Mouse (Mus musculus) hindbrain, postnatal 0 days (tissue): ENCODE measurements around the gene Ift43. TPM values are rescaled to one million over a fixed set of nuclear protein-coding genes. Genes with fewer than 3 reads are reported as not detected.
A peak's percentile ranks its signal among the peaks of the same experiment; 100 is the strongest.

Experiments
- ATAC-seq: fragments of 200-750 bp; cut with Nextera tagmentation; 2 replicates; pipeline ENCODE4 v1.8.0; 2017; ENCODE audit warnings: mild to moderate bottlenecking, moderate TSS enrichment, moderate library complexity
- DNase-seq: peaks from one replicate; pipeline ENCODE4 v3.0.0-alpha.2; 2015; ENCODE audit warnings: low spot score
- H3K27ac ChIP-seq: fragments of 300-500 bp; sonication (generic); 2 replicates; pipeline ENCODE4 v1.5.1; 2014; ENCODE audit warnings: mild to moderate bottlenecking
- H3K27me3 ChIP-seq: fragments of 300-500 bp; sonication (generic); 2 replicates; pipeline ENCODE4 v1.6.1; 2014; ENCODE audit warnings: low read length, mixed read lengths; ENCODE audit not compliant: insufficient read depth
- H3K36me3 ChIP-seq: fragments of 300-500 bp; sonication (generic); 2 replicates; pipeline ENCODE4 v1.6.1; 2014; ENCODE audit warnings: low read length, mixed read lengths; ENCODE audit not compliant: insufficient read depth
- H3K4me1 ChIP-seq: fragments of 300-500 bp; sonication (generic); 2 replicates; pipeline ENCODE4 v1.6.1; 2014; ENCODE audit warnings: antibody characterized with exemption, low read length, mixed read lengths; ENCODE audit not compliant: insufficient read depth
- H3K4me2 ChIP-seq: fragments of 300-500 bp; sonication (generic); 2 replicates; pipeline ENCODE4 v1.6.1; 2014; ENCODE audit warnings: low read depth, mild to moderate bottlenecking, low read length, moderate library complexity, mixed read lengths
- H3K4me3 ChIP-seq: fragments of 300-500 bp; sonication (generic); 2 replicates; pipeline ENCODE4 v1.5.1; 2014; ENCODE audit warnings: low read length
- H3K9ac ChIP-seq: fragments of 300-500 bp; sonication (generic); replicated peaks from 2 replicates; pipeline ENCODE4 v1.6.1; 2014; ENCODE audit warnings: mild to moderate bottlenecking, low read length, moderate library complexity, mixed read lengths
- H3K9me3 ChIP-seq: fragments of 300-500 bp; sonication (generic); 2 replicates; pipeline ENCODE4 v1.6.1; 2016; ENCODE audit warnings: low read length, mixed read lengths
- CTCF ChIP-seq: IDR thresholded peaks from 2 replicates; pipeline ENCODE4 v1.5.1; 2016; ENCODE audit warnings: antibody characterized with exemption, control low read depth, low read depth
- WGBS: fragments of 180-500 bp; shearing (Covaris S2); extraction: QIAGEN DNeasy Blood & Tissue Kit; methylation state at CpG from one replicate; pipeline ENCODE4 v1.1.7; 2014; 5-methylcytosine and 5-hydroxymethylcytosine counted together
- polyA plus RNA-seq: library from polyadenylated mRNA; unstranded; fragments of >200 nt; fragmentation: Nextera tagmentation; extraction: Ambion mirVana; gene quantifications from 2 replicates; pipeline ENCODE4 v1.2.1, GENCODE M21; 2015
- total RNA-seq: library from RNA; depleted of rRNA; stranded (reverse); fragments of >200 nt; gene quantifications from 2 replicates; pipeline ENCODE4 v1.2.3, GENCODE M21; 2014

Gene Ift43
- total and polyA plus RNA-seq, 2 experiments from 2014 or later, result 22.4 to 39.1 TPM

DNA sequence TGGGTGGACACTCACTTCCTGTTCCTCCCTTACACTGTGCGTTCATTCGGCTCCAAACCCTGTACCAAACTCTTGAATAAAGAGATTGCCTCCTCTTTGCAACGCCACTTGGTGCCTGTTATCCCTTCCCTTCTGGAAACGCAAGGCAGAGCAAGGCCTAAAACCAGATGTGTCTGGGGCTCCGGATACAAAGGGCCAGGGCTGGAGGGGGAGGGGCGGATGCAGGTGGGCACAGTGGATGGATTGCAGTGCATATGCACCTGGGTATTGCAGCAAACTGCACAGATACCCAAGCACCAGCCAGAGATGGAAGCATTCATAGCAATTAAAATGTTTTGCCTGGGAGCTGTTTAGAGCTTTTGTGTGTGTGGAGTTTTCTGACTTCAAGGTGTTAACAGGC is 91.0 kb downstream of the Ift43 start:
- DNase-seq (no peak), ATAC-seq (no peak)
- Histone ChIP-seq H3K9ac (no peak overlapping the region), H3K4me1 (no peaks in the 10 kb centered on the region), H3K9me3 (no peaks in the 10 kb centered on the region), H3K36me3 (no peaks in the 10 kb centered on the region), H3K4me3 (no peak overlapping the region), H3K27me3 (no peaks in the 10 kb centered on the region), H3K27ac (no peak overlapping the region), H3K4me2 (no peak overlapping the region)
- WGBS, result 57% methylated on average over 6 of the region's 6 CpGs
- TF ChIP-seq CTCF, result no peak

DNA sequence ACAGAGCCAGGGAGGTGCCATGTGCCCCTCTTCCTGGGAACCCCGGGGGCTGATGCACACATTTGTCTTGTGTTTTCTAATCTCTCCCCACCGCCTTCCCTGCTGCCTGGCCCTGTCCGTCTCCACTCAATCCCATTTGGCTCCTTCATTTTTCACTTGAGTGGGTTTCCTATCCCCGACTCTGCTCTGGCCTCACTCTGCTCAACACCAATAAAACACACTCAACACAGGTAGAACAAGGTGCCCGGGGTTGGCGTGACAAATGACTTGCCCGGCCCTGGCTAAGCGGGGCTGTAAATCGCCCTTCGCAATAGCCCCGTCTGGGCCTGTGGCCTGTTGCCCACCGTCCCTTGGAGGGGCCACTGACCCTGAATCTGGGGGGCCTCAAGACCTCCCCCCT is 92.0 kb downstream of the Ift43 start:
- WGBS, result 77% methylated on average over 12 of the region's 12 CpGs

DNA sequence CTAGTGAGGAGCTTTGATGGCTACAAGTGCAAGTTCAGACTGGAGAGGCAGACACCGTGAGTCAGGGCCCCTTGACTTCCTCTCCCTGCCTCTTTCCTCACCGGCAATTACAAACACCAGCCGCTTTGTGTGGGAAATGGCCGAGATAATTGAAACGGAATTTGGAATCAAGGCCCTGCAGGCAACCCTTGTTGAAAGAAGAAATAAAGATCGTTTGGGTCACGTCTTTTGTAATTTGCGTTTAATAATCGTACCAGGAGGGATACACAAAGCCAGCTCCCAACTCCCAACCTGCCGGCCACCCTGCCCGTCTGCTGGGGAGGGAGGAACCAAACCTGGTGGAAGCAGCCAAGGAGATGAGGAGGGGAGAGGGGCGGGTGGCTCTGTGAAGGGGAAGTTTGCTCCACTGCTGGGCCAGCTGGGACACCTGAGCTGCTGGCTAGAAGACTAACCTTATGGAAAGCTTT is 93.2 kb downstream of the Ift43 start:
- H3K4me2 ChIP-seq, result no peak overlapping the region
- no peaks in the 10 kb centered on the region; the same call in 1 of the 2 replicates for H3K4me1 ChIP-seq
- no peak overlapping the region for H3K4me3 ChIP-seq
- no peak for TF ChIP-seq CTCF
- no peak overlapping the region for H3K9ac ChIP-seq
- H3K27me3 ChIP-seq, result no peaks in the 10 kb centered on the region
- ATAC-seq (no peak), DNase-seq (no peak)
- no peaks in the 10 kb centered on the region for H3K36me3 ChIP-seq
- WGBS, result 19% methylated on average over 12 of the region's 12 CpGs
- H3K27ac ChIP-seq, result no peak overlapping the region
- H3K9me3 ChIP-seq, result no peaks in the 10 kb centered on the region

More for the DNA sequence above, 92.0 kb downstream of the Ift43 start:
- no peak for ATAC-seq
- no peak overlapping the region for H3K4me2 ChIP-seq
- H3K36me3 ChIP-seq, result no peaks in the 10 kb centered on the region
- no peak overlapping the region for H3K4me3 ChIP-seq
- no peak for DNase-seq
- TF ChIP-seq CTCF, result no peak
- no peaks in the 10 kb centered on the region; the same call in 1 of the 2 replicates for H3K4me1 ChIP-seq
- no peaks in the 10 kb centered on the region for H3K27me3 ChIP-seq
- H3K9ac ChIP-seq, result no peak overlapping the region
- no peak overlapping the region for H3K27ac ChIP-seq
- H3K9me3 ChIP-seq, result no peaks in the 10 kb centered on the region

DNA sequence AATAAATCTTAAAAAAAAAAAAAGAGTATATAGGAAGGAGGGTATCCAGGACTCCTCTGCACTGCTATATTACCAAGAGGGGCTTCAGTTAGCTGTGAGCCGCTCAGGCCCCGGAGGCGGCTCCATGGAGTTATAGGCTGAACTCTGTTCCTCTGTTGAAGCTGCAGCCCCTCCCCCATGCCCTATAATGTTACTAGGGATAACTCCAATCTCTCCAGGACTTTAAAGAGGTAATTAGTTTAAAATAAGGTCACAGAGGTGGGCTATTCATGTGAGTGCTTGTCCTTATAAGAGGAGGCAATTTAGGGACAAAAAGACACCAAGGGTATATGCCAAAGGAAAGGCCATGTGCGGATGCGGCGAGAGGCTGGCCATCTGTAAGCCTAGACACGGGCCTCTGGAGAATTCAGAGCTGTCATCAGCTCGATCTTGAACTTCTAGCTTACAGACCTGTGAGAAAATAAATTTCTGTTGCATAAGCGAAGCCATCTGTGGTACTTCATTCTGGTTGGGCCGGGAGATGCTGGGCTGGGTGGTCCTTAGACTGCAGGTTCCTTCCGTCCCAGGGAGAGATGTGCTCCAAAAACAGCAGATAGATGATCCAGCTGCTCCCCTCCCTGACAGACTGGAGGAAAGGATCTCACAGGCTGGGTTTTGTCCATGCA is 94.5 kb downstream of the Ift43 start:
- DNase-seq (no peak), ATAC-seq (no peak)
- TF ChIP-seq CTCF, result no peak
- 69% methylated on average over 11 of the region's 11 CpGs for WGBS
- Histone ChIP-seq H3K4me1 (no peaks in the 10 kb centered on the region; the same call in none of the 2 replicates), H3K36me3 (no peaks in the 10 kb centered on the region), H3K9me3 (no peaks in the 10 kb centered on the region), H3K9ac (no peak overlapping the region), H3K27me3 (no peaks in the 10 kb centered on the region), H3K4me2 (no peak overlapping the region), H3K27ac (no peak overlapping the region), H3K4me3 (no peak overlapping the region)

DNA sequence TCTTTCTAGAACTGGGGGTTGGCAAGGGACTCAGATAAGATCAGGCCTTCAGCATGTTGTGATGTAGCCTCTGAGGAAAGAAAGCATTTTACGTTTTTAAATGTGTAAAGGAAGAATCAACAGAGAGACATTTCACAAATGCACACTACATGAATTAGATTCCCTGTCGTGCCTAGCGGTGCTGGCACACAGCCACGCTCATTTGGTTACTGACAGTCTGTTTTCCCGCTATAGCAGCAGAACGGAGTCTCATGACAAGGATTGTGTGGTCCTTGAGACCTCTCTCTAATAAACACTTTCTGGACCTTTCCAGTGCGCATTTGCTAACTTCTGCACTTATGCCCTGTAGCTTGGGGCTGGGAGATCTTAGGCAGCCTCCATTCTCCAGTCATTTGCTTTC is 96.9 kb downstream of the Ift43 start:
- H3K36me3 ChIP-seq, result no peaks in the 10 kb centered on the region
- DNase-seq, result peak; percentile 66
- no peaks in the 10 kb centered on the region for H3K9me3 ChIP-seq
- H3K4me2 ChIP-seq, result no peak overlapping the region
- no peak for ATAC-seq
- H3K4me1 ChIP-seq, result no peaks in the 10 kb centered on the region; the same call in none of the 2 replicates
- H3K4me3 ChIP-seq, result no peak overlapping the region
- no peaks in the 10 kb centered on the region for H3K27me3 ChIP-seq
- TF ChIP-seq CTCF, result no peak
- no peak overlapping the region for H3K9ac ChIP-seq
- 26% methylated on average over 7 of the region's 7 CpGs for WGBS
- H3K27ac ChIP-seq, result no peak overlapping the region

DNA sequence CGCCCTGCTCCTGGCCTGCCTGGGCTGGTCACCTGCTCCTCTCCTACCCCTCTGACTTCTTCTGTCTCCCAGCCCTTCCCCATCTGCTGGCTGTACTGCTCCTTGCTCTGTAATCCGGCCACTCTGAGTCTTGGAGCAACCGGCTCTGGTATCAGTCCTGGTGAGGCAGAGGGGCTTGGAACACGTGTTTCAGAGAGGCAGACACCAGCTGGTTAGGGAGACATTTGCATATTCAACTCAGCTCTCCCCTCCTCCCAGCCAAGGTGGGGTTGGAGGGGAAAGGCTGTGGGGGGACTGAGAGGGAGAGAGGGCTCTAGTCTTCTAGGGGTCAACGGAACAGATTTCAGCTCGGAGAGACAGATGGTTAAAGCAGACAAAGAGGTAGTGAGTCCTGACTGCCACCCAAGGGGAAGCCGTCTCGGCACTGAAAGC is 99.0 kb downstream of the Ift43 start:
- H3K27ac ChIP-seq, result peak overlapping the region; percentile 15; the same call in 1 of the 2 replicates
- WGBS, result 16% methylated on average over 8 of the region's 8 CpGs
- no peaks in the 10 kb centered on the region for H3K9me3 ChIP-seq
- no peak overlapping the region for H3K9ac ChIP-seq
- no peak for TF ChIP-seq CTCF
- no peaks in the 10 kb centered on the region; the same call in none of the 2 replicates for H3K4me1 ChIP-seq
- ATAC-seq (peak; percentile 75), DNase-seq (peak; percentile 58)
- no peak overlapping the region for H3K4me2 ChIP-seq
- no peaks in the 10 kb centered on the region for H3K36me3 ChIP-seq
- no peaks in the 10 kb centered on the region for H3K27me3 ChIP-seq
- no peak overlapping the region for H3K4me3 ChIP-seq

DNA sequence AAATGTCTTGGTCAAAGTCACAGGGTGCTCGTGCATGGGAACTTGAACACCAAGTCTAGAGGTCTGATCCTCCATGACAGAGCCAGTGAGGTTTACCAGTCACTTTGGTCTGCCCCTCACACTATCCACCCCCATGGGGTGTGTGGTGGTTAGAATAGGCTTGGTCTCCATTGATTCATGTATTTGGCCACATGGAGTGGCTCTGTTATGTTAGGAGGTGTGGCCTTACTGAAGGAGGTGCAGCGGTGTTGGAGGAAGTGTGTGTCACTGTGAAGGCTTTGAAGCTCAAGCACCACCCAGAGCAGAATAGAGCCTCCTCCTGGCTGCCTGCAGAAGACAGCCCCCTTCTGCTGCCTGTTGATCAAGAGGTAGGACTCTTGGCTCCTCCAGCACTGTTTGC is 99.5 kb downstream of the Ift43 start:
- H3K4me1 ChIP-seq, result no peaks in the 10 kb centered on the region; the same call in none of the 2 replicates
- H3K4me3 ChIP-seq, result no peak overlapping the region
- 51% methylated on average over 2 of the region's 2 CpGs for WGBS
- no peak for DNase-seq
- no peaks in the 10 kb centered on the region for H3K36me3 ChIP-seq
- H3K27me3 ChIP-seq, result no peaks in the 10 kb centered on the region
- TF ChIP-seq CTCF, result 0 out of 2 replicates have a peak, but pooled peaks have one; percentile 10
- peak; percentile 43; the same call in 1 of the 2 replicates for ATAC-seq
- H3K9me3 ChIP-seq, result no peaks in the 10 kb centered on the region
- no peak overlapping the region for H3K4me2 ChIP-seq
- no peak overlapping the region for H3K9ac ChIP-seq
- H3K27ac ChIP-seq, result peak overlapping the region; percentile 15; the same call in 1 of the 2 replicates
